Mouse (Mus musculus) retina, postnatal 1 day (tissue): ENCODE measurements at regions not wholly inside any gene's neighbourhood (a gene's known extent, or its start where the extent isn't known, plus 50 kb on each side); places are given as distances from the start of the nearest gene placed in this dataset.

Source experiments
- DNase-seq: peaks from one replicate; pipeline ENCODE4 v3.0.0-alpha.2; 2012

DNA sequence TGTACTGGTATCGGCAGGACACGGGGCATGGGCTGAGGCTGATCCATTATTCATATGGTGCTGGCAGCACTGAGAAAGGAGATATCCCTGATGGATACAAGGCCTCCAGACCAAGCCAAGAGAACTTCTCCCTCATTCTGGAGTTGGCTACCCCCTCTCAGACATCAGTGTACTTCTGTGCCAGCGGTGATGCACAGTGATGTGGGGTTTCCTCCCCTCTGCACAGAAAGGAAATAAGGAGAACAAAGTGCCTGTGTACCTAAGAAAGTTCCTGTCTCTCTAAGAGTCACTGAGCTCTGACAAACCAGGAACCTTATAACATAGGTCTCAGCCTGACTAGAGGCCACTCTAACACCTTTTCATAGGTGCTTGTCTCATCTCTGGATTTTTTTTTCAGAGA, 86.3 kb upstream of the 2210010C04Rik start:
- no peak for DNase-seq

DNA sequence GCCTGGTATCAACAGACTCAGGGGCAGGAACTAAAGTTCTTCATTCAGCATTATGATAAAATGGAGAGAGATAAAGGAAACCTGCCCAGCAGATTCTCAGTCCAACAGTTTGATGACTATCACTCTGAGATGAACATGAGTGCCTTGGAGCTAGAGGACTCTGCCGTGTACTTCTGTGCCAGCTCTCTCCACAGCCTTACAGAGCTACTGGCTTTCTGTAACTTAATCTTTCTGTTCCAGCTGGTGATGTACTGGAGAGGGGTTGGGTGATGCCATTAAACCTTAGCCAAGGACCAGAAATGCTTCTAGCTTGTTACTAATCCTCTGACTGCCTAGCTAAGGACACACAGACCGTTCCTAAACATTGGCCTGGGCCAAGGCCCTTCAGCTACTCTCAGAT, 83.9 kb upstream of the 2210010C04Rik start:
- no peak for DNase-seq

DNA sequence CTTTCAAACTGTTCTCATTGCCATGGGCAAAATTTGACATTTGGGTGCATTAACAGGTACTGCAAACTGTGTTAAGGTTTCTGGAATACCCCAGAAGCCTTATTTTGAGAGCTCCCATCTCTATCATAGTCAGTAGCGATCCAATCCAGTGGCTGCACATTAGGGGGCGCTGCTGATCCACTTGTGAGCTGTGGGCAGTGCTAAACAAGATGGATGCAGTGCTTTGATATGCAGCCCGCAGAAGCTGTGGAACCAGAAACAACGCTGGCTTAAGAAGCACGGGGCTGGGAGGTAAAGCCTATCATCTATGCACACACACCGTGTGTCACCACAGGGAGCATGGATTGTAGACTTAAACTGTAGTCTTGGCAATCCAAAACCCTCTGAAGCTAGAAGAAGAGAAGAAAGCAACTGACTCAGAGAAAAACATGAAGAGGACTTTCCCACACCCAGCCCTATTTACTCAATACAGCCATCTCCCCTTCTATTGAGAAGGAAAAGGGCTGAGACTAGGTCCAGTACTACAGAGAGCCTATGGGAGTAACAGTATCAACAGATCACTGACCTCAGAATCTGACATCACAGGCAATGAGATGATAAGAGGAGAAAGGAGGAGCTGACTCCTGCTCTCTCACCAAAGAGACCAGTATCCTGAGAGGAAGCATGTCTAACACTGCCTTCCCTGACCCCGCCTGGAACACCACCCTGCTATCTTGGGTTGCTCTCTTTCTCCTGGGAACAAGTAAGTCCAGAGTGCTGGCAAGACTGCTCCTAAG, 83.1 kb upstream of the 2210010C04Rik start:
- DNase-seq, result peak; percentile 63

DNA sequence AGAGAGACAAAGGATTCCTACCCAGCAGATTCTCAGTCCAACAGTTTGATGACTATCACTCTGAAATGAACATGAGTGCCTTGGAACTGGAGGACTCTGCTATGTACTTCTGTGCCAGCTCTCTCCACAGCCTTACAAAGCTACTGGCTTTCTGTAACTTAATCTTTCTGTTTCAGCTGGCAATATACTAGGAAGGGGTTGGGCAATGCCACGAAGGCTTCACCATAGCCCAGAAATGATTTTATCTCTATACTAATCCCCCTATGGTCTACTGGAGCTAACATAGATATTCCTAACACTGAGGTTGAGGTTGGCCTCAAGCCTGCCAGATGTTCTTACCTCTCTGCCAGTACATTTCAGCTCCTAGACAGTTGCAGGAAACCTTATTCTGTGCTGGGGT, 78.6 kb upstream of the 2210010C04Rik start:
- DNase-seq, result no peak

DNA sequence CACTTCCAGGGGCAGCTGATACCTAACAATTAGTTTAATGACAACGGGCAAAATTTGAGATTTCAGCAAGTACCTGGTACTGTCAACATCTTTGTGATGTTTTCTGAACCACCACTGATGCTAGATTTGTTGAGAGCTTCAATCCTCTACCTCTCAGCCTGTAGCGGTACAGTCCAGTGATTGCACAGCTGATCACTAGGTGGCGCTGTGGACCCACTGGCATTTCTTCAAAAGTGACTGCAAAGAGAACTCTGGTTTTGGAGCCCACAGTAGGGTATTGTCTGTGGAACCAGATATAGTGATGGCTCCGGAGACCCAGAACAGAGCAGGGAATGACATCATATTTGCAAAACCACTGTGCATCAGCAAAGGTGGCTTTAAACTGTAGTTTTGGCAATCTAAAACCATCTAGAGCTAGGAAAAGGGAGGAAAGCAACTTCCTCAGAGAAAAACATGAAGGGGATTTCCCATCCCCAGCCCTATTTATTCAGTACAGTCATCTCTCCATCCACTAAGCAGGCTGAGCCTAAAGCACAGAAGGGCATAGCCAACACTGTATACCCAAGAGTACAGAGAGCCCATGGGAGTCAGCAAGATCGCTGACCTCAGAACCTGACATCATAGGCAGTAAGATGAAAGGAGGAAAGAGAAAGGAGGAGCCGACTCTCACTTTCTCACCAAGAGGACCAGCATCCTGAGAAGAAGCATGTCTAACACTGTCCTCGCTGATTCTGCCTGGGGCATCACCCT, 77.7 kb upstream of the 2210010C04Rik start:
- peak; percentile 45 for DNase-seq

DNA sequence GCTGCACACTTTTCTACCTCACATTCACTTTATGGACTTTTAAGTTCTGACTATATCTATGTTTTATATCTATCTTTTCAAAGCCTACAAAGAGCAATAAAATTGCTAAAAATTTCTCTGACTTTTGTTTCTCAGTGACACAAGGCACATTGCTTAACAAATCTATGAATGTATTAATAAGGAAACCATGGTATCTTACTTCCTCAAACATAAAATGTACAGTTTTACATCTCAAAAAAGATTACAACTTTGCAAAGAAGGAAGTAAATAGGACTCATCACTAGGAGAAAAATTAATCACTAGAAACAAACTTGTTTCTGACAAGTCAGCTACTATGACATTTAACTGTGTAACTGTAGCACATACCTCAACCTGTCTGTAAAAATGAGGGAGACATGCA, 76.5 kb upstream of the 2210010C04Rik start:
- no peak for DNase-seq

DNA sequence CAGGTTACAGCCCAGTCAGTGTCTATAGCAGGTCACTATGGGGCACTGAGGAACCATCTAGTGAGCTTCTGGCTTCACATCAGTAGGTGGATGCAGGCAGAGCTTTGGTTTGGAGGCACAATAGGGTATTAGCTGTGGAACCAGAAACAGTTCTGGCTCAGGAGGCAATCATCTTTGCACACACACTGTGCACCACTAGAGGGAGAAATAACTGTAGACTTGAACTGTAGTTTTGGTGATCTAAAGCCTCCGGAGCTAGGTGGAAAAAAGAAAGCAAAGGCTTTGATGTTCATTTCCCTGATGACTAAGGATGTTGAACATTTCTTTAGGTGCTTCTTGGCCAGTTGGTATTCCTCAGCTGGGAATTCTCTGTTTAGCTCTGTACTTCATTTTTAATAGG, 73.6 kb upstream of the 2210010C04Rik start:
- DNase-seq, result no peak

DNA sequence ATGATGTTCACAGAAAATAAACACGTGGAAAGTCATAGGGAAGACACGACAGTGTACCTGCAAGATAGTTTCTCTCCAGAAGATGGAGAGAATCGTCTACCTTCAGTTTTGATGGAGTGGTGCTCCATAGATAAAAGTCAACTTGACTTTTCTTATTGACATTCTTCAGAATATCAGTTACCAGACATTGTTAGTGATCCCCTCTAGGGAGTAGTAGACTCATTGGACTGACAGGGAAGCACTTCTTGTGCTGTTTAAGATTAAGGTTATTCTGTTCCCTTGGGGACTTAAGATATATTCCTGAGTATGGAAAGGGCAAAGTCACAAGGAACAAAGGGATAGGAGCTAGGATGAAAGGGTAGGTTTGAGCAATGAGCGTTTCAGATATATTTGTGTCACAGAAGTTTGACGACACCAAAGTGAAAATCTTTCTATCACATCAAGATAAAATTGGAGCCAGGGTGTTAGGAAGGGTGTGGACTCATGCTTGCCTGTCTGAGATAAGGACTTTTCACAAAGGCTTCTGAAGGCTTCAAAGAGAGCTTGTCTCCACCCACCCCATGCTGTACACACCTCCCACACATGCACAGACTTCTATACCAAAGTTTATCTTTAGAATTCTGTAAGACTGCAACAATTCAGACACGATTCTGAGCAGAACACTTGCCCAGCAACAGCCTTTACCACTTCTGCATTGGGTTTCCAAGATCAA, 68.5 kb upstream of the 2210010C04Rik start:
- DNase-seq, result no peak

DNA sequence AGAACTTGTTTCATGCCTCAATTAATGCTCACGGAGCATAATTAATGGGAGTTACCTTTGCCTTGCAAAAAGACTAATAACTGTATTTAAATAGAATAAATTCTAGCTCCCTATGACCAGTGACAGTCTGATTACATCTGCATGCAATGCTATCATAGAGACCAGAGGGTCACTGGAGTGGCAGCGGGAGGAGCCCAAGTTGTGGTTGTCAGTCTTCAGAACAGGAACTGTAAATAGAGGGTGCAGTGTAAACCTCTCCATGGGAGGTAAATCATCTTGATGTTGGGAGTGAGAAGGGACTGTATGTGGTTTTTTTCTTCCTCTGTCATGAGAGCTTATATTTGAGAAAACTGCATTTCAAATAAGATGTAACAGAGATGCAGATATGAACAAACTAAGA, 66.7 kb upstream of the 2210010C04Rik start:
- DNase-seq, result no peak

DNA sequence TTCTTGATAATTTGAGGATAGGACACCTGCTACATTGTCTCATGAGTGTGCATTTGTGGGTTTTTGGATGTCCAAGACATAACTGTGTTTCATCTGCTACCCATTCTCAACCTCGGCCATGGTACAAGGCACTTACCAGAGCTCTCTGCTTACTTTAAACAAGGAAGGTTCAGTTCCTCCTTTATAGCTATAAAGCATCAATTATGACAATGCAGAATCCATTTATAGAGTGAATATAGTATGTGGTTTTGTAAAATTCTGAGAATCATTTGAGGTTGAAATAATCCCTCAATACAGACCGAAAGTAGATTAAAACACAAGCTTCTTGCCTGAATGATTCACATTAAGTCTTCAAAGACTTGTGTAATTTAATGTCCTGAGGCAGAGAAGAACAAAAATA, 64.9 kb upstream of the 2210010C04Rik start:
- DNase-seq, result no peak

DNA sequence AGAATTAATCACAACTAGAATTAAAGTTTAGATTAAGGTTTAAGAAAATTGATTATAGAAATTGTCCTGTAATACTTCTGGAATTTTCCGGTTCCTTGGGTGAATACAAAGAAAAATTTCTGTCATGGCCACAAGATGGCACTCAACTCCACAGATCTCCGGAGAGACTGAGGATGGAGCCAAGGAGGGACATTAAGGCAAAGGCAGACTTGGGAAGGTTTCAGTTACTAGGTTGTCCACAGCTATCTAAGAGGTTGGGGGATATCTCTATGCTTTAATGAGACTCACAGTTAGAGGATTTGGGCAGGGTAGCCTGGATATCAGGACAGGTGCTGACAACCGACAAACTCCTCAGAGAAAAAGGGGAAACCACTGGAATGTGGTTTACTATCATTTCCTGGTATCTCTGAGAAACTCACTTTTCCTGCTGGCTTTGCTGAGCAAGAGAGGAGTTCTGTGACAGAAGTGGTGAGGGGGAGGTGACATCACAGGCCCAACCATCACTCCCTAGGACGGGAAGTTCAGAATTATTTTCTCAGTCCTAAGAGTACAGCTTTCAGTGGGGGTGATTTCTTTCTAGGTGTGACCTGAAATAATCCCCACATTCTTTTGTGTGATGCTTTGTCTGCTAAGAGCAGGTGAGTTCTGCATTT, 56.0 kb upstream of the 2210010C04Rik start:
- peak; percentile 36 for DNase-seq
